Mouse (Mus musculus): Measurements from ENCODE around the gene Katnal1. TPM values are rescaled to one million over a fixed set of nuclear protein-coding genes. Genes with fewer than 3 reads are reported as not detected.

The Katnal1 gene
- polyA plus RNA-seq, 1 experiment from 2014 or later = 42.8 TPM

Other genes with a start within 250 kb of the Katnal1 start
- gene Gm42791, start 65.8 kb upstream of the Katnal1 start, polyA plus RNA-seq (2014; fragmentation: Nextera tagmentation; extraction: Ambion mirVana) = not detected in 2 replicates